Mouse (Mus musculus) liver, embryonic 12.5 days (tissue): ENCODE data around the gene Vamp2. TPM values are rescaled to one million over a fixed set of nuclear protein-coding genes. Genes with fewer than 3 reads are reported as not detected.

ENCODE experiments used
- ATAC-seq: fragments of 200-750 bp; cut with Nextera tagmentation; 2 replicates; pipeline ENCODE4 v1.8.0; 2017; ENCODE audit warnings: moderate number of reproducible peaks, mild to moderate bottlenecking, moderate library complexity
- H3K27ac ChIP-seq: fragments of 300-500 bp; sonication (generic); 2 replicates; pipeline ENCODE4 v1.5.1; 2016; ENCODE audit warnings: mild to moderate bottlenecking
- H3K27me3 ChIP-seq: fragments of 300-500 bp; sonication (generic); replicated peaks from 2 replicates; pipeline ENCODE4 v1.6.1; 2016; ENCODE audit warnings: mild to moderate bottlenecking, moderate library complexity
- H3K36me3 ChIP-seq: fragments of 300-500 bp; sonication (generic); 2 replicates; pipeline ENCODE4 v1.6.1; 2016; ENCODE audit warnings: mild to moderate bottlenecking, moderate library complexity
- H3K4me1 ChIP-seq: fragments of 300-500 bp; sonication (generic); 2 replicates; pipeline ENCODE4 v1.6.1; 2016
- H3K4me2 ChIP-seq: fragments of 300-500 bp; sonication (generic); 2 replicates; pipeline ENCODE4 v1.6.1; 2016; ENCODE audit warnings: mild to moderate bottlenecking, moderate library complexity
- H3K4me3 ChIP-seq: fragments of 300-500 bp; sonication (generic); 2 replicates; pipeline ENCODE4 v1.5.1; 2016; ENCODE audit warnings: mild to moderate bottlenecking, moderate library complexity
- H3K9ac ChIP-seq: fragments of 300-500 bp; sonication (generic); 2 replicates; pipeline ENCODE4 v1.6.1; 2016; ENCODE audit warnings: mild to moderate bottlenecking, moderate library complexity
- H3K9me3 ChIP-seq: fragments of 300-500 bp; sonication (generic); replicated peaks from 2 replicates; pipeline ENCODE4 v1.6.1; 2016; ENCODE audit warnings: mild to moderate bottlenecking, moderate library complexity
- WGBS: fragments of 180-500 bp; shearing (Covaris S2); methylation state at CpG from one replicate; pipeline ENCODE4 v1.1.7; 2016; ENCODE audit not compliant: insufficient replicate concordance; 5-methylcytosine and 5-hydroxymethylcytosine counted together
- polyA plus RNA-seq: library from polyadenylated mRNA; unstranded; fragments of >200 nt; fragmentation: Nextera tagmentation; extraction: Ambion mirVana; gene quantifications from 2 replicates; pipeline ENCODE4 v1.2.1, GENCODE M21; 2016

The Vamp2 gene
- polyA plus RNA-seq: 26.3 and 27.5 TPM in 2 replicates

GRCm38 (mm10) chr11:69088103-69088855, at the start of gene Vamp2:
TSS of gene Vamp2 (plus strand) at chr11:69088490.
- Histone ChIP-seq H3K4me3 (peak within 1 kb of the TSS; percentile 100), H3K27ac (peak within 1 kb of the TSS; percentile 96), H3K9me3 (no peaks in the 10 kb centered on the region), H3K4me1 (peaks cover 55% of the 10 kb centered on the region), H3K9ac (peak within 1 kb of the TSS; percentile 100), H3K4me2 (peak within 1 kb of the TSS; percentile 98), H3K27me3 (no peaks in the 10 kb centered on the region), H3K36me3 (peaks cover 30% of the 10 kb centered on the region)
- ATAC-seq: peak; percentile 63
- WGBS: under 1% methylated on average over 64 of the region's 67 CpGs

GRCm38 (mm10) chr11:69045531-69046394, 42.5 kb upstream of the Vamp2 start, which contains the start of gene Aurkb:
TSS of gene Aurkb (plus strand) at chr11:69045647.
- Histone ChIP-seq H3K9me3 (no peaks in the 10 kb centered on the region), H3K4me1 (peaks cover 52% of the 10 kb centered on the region), H3K4me2 (peak within 1 kb of the TSS; percentile 76), H3K27ac (peak within 1 kb of the TSS; percentile 96), H3K9ac (peak within 1 kb of the TSS; percentile 96), H3K27me3 (no peaks in the 10 kb centered on the region), H3K36me3 (peaks cover 35% of the 10 kb centered on the region), H3K4me3 (peak within 1 kb of the TSS; percentile 91)
- WGBS: under 1% methylated on average over 54 of the region's 54 CpGs
- ATAC-seq: peak; percentile 85

- Histone ChIP-seq H3K27ac (peak overlapping the region; percentile 96), H3K27me3 (no peaks in the 10 kb centered on the region), H3K36me3 (peaks cover 42% of the 10 kb centered on the region), H3K4me1 (peaks cover 52% of the 10 kb centered on the region), H3K9ac (peak overlapping the region; percentile 96), H3K4me3 (peak overlapping the region; percentile 91), H3K9me3 (no peaks in the 10 kb centered on the region), H3K4me2 (peak overlapping the region; percentile 76)
- 0 out of 2 replicates have a peak, but pooled peaks have one; percentile 2 for ATAC-seq
- WGBS: 7% methylated on average over 9 of the region's 9 CpGs
Observed at GRCm38 (mm10) chr11:69046395-69046774, 41.9 kb upstream of the Vamp2 start.

- Histone ChIP-seq H3K4me1 (peaks cover 52% of the 10 kb centered on the region), H3K36me3 (peaks cover 53% of the 10 kb centered on the region), H3K4me3 (peak overlapping the region; percentile 91), H3K27me3 (no peaks in the 10 kb centered on the region), H3K9me3 (no peaks in the 10 kb centered on the region), H3K27ac (peak overlapping the region; percentile 16; the same call in 1 of the 2 replicates), H3K9ac (peak overlapping the region; percentile 96), H3K4me2 (peak overlapping the region; percentile 76)
- WGBS: 92% methylated on average over 12 of the region's 12 CpGs
- no peak for ATAC-seq
Observed at GRCm38 (mm10) chr11:69047592-69047991, 40.7 kb upstream of the Vamp2 start.

GRCm38 (mm10) chr11:69048151-69048550, 40.1 kb upstream of the Vamp2 start:
- Histone ChIP-seq H3K36me3 (peaks cover 58% of the 10 kb centered on the region), H3K9ac (peak overlapping the region; percentile 96), H3K4me1 (peaks cover 57% of the 10 kb centered on the region), H3K4me2 (peak overlapping the region; percentile 76), H3K27me3 (no peaks in the 10 kb centered on the region), H3K27ac (no peak overlapping the region), H3K4me3 (peak overlapping the region; percentile 91), H3K9me3 (no peaks in the 10 kb centered on the region)
- 85% methylated on average over 14 of the region's 14 CpGs for WGBS
- no peak for ATAC-seq

- Histone ChIP-seq H3K27ac (no peak overlapping the region), H3K9me3 (no peaks in the 10 kb centered on the region), H3K36me3 (peaks cover 72% of the 10 kb centered on the region), H3K4me1 (peaks cover 48% of the 10 kb centered on the region), H3K9ac (no peak overlapping the region), H3K27me3 (no peaks in the 10 kb centered on the region), H3K4me3 (no peak overlapping the region), H3K4me2 (no peak overlapping the region)
- ATAC-seq: no peak
- WGBS: 90% methylated on average over 8 of the region's 8 CpGs
Observed at GRCm38 (mm10) chr11:69050748-69051147, 37.5 kb upstream of the Vamp2 start.

- H3K4me3 ChIP-seq: no peak overlapping the region
- H3K27ac ChIP-seq: no peak overlapping the region
- peaks cover 44% of the 10 kb centered on the region for H3K4me1 ChIP-seq
- peaks cover 72% of the 10 kb centered on the region for H3K36me3 ChIP-seq
- H3K4me2 ChIP-seq: no peak overlapping the region
- WGBS: 82% methylated on average over 4 of the region's 4 CpGs
- H3K9ac ChIP-seq: no peak overlapping the region
- no peaks in the 10 kb centered on the region for H3K27me3 ChIP-seq
- no peaks in the 10 kb centered on the region for H3K9me3 ChIP-seq
- no peak for ATAC-seq
Observed at GRCm38 (mm10) chr11:69051771-69052170, 36.5 kb upstream of the Vamp2 start.

- Histone ChIP-seq H3K4me1 (peaks cover 36% of the 10 kb centered on the region), H3K36me3 (peaks cover 64% of the 10 kb centered on the region), H3K4me2 (no peak overlapping the region), H3K4me3 (no peak overlapping the region), H3K9me3 (no peaks in the 10 kb centered on the region), H3K9ac (no peak overlapping the region), H3K27ac (no peak overlapping the region), H3K27me3 (no peaks in the 10 kb centered on the region)
- WGBS: 85% methylated on average over 2 of the region's 2 CpGs
- ATAC-seq: no peak
Observed at GRCm38 (mm10) chr11:69052824-69053421, 35.4 kb upstream of the Vamp2 start.

GRCm38 (mm10) chr11:69053848-69054247, 34.4 kb upstream of the Vamp2 start:
- peaks cover 55% of the 10 kb centered on the region for H3K36me3 ChIP-seq
- no peaks in the 10 kb centered on the region for H3K9me3 ChIP-seq
- H3K4me3 ChIP-seq: no peak overlapping the region
- no peaks in the 10 kb centered on the region for H3K27me3 ChIP-seq
- no peak overlapping the region for H3K4me2 ChIP-seq
- H3K27ac ChIP-seq: no peak overlapping the region
- ATAC-seq: no peak
- 64% methylated on average over 3 of the region's 3 CpGs for WGBS
- H3K4me1 ChIP-seq: peaks cover 36% of the 10 kb centered on the region
- no peak overlapping the region for H3K9ac ChIP-seq

- Histone ChIP-seq H3K4me2 (peak overlapping the region; percentile 91), H3K9ac (peak overlapping the region; percentile 78), H3K9me3 (no peaks in the 10 kb centered on the region), H3K4me3 (peak overlapping the region; percentile 92), H3K36me3 (peaks cover 12% of the 10 kb centered on the region), H3K27ac (peak overlapping the region; percentile 85), H3K27me3 (no peaks in the 10 kb centered on the region), H3K4me1 (peaks cover 35% of the 10 kb centered on the region)
- ATAC-seq: no peak
- 46% methylated on average over 2 of the region's 2 CpGs for WGBS
Observed at GRCm38 (mm10) chr11:69058265-69058664, 30.0 kb upstream of the Vamp2 start.

GRCm38 (mm10) chr11:69058729-69059356, 29.4 kb upstream of the Vamp2 start:
- peak; percentile 5 for ATAC-seq
- no peaks in the 10 kb centered on the region for H3K9me3 ChIP-seq
- WGBS: 3% methylated on average over 19 of the region's 19 CpGs
- peaks cover 34% of the 10 kb centered on the region for H3K4me1 ChIP-seq
- H3K27me3 ChIP-seq: no peaks in the 10 kb centered on the region
- peak overlapping the region; percentile 92 for H3K4me3 ChIP-seq
- peak overlapping the region; percentile 78 for H3K9ac ChIP-seq
- H3K4me2 ChIP-seq: peak overlapping the region; percentile 91
- H3K36me3 ChIP-seq: peaks cover 7% of the 10 kb centered on the region; the same call in 1 of the 2 replicates
- peak overlapping the region; percentile 85 for H3K27ac ChIP-seq
